In genomic region chr13:72120467-72120866, GRCm38 (mm10) we compare ENCODE assay signal across 18 mouse cellular contexts.
A peak's percentile ranks its signal among the peaks of the same experiment; 100 is the strongest.
DNase-seq lines count a peak whose midpoint lies in the region; ATAC-seq and TF ChIP-seq lines count a peak whose summit lies in the region.
"Had no signal": no experiment of that assay in that cellular context is flagged by ENCODE, and none has a peak within 500 bp of the region (broad histone marks: within the 10 kb centered on the region; RNA-seq: fewer than 3 reads in every experiment).

No protein-coding gene starts in this region.

- 0 out of 2 replicates have a peak overlapping the region, but pooled peaks have one; percentile 14 for H3K4me2 ChIP-seq in heart, embryonic 12.5 days
- peak overlapping the region; percentile 9; the same call in 1 of the 2 replicates for H3K4me2 ChIP-seq in midbrain, embryonic 14.5 days (ENCODE audit: low read length)
- H3K4me2 ChIP-seq: embryonic facial prominence, embryonic 15.5 days; forebrain, embryonic 13.5 days; lung, embryonic 15.5 days had no signal

- DNase-seq in heart, adult 9 months (ENCODE audit: low spot score in 2 of 2): no peak
- no peak for DNase-seq in midbrain, embryonic 14.5 days
- no peak for DNase-seq in left cerebral cortex, adult 2 months (ENCODE audit: extremely low spot score in 1 of 2, low spot score in 2 of 2)
- no peak for DNase-seq in cerebellum, adult 8-10 months
- DNase-seq: cerebellum, adult 11 months; gastrocnemius, adult 2 months; heart, postnatal 4 days; kidney, postnatal 10 days; layer of hippocampus, adult 9-11 months; liver; right cerebral cortex, postnatal 14 days had no signal

- no peak overlapping the region for H3K27ac ChIP-seq in heart, embryonic 12.5 days (ENCODE audit: poor library complexity, severe bottlenecking)
- no peak overlapping the region for H3K27ac ChIP-seq in midbrain, embryonic 14.5 days (replicated peaks; ENCODE audit: low read depth, low read length)
- no peak overlapping the region for H3K27ac ChIP-seq in left cerebral cortex, adult 2 months
- H3K27ac ChIP-seq: embryonic facial prominence, embryonic 15.5 days; forebrain, embryonic 13.5 days; gastrocnemius, adult 2 months; lung, embryonic 15.5 days had no signal

- no peaks in the 10 kb centered on the region for H3K9me3 ChIP-seq in heart, embryonic 12.5 days (replicated peaks)
- H3K9me3 ChIP-seq in megakaryocyte, embryonic 14.5 days: peaks cover 54% of the 10 kb centered on the region
- no peaks in the 10 kb centered on the region for H3K9me3 ChIP-seq in midbrain, embryonic 14.5 days (ENCODE audit: control insufficient read depth, low read length)
- H3K9me3 ChIP-seq: embryonic facial prominence, embryonic 15.5 days; forebrain, embryonic 13.5 days; lung, embryonic 15.5 days had no signal

- H3K4me3 ChIP-seq in heart, embryonic 12.5 days: no peak overlapping the region
- H3K4me3 ChIP-seq in megakaryocyte, embryonic 14.5 days (replicated peaks): peak overlapping the region; percentile 87
- H3K4me3 ChIP-seq in midbrain, embryonic 14.5 days (replicated peaks; ENCODE audit: low read depth, low read length): no peak overlapping the region
- no peak overlapping the region for H3K4me3 ChIP-seq in left cerebral cortex, adult 2 months
- H3K4me3 ChIP-seq: embryonic facial prominence, embryonic 15.5 days; forebrain, embryonic 13.5 days; gastrocnemius, adult 2 months; lung, embryonic 15.5 days had no signal

- TF ChIP-seq CTCF in left cerebral cortex, adult 2 months (IDR thresholded peaks at IDR 0.05): no peak

- ATAC-seq in heart, embryonic 12.5 days (ENCODE audit: insufficient number of reproducible peaks, low FRiP score): no peak
- no peak for ATAC-seq in megakaryocyte, adult 5-6 weeks (ENCODE audit: poor library complexity, severe bottlenecking)
- ATAC-seq in common myeloid progenitor, adult 5-6 weeks (replicated peaks; ENCODE audit: low read depth, poor library complexity, severe bottlenecking): peak; percentile 11; the same call in 1 of the 2 replicates
- 0 out of 2 replicates have a peak, but pooled peaks have one; percentile 13 for ATAC-seq in midbrain, embryonic 14.5 days (ENCODE audit: low FRiP score, low TSS enrichment)

- peaks cover 27% of the 10 kb centered on the region for H3K4me1 ChIP-seq in heart, embryonic 12.5 days (replicated peaks)
- no peaks in the 10 kb centered on the region for H3K4me1 ChIP-seq in megakaryocyte, embryonic 14.5 days
- H3K4me1 ChIP-seq in midbrain, embryonic 14.5 days (ENCODE audit: control insufficient read depth, insufficient read depth, low read length): peaks cover 33% of the 10 kb centered on the region
- H3K4me1 ChIP-seq: lung, embryonic 15.5 days had no signal

- H3K27me3 ChIP-seq in heart, embryonic 12.5 days (replicated peaks): peaks cover 5% of the 10 kb centered on the region
- H3K27me3 ChIP-seq in megakaryocyte, embryonic 14.5 days (replicated peaks): no peaks in the 10 kb centered on the region
- no peaks in the 10 kb centered on the region; the same call in 1 of the 2 replicates for H3K27me3 ChIP-seq in midbrain, embryonic 14.5 days (ENCODE audit: control insufficient read depth, insufficient read depth, low read length)
- H3K27me3 ChIP-seq: lung, embryonic 15.5 days had no signal

- no peaks in the 10 kb centered on the region for H3K36me3 ChIP-seq in heart, embryonic 12.5 days
- no peaks in the 10 kb centered on the region for H3K36me3 ChIP-seq in megakaryocyte, embryonic 14.5 days (replicated peaks; ENCODE audit: low read length)
- no peaks in the 10 kb centered on the region for H3K36me3 ChIP-seq in midbrain, embryonic 14.5 days (ENCODE audit: control insufficient read depth, insufficient read depth, low read length)
- H3K36me3 ChIP-seq: embryonic facial prominence, embryonic 15.5 days; lung, embryonic 15.5 days had no signal

- no peak overlapping the region for H3K9ac ChIP-seq in heart, embryonic 12.5 days
- H3K9ac ChIP-seq in midbrain, embryonic 14.5 days (replicated peaks; ENCODE audit: low read length): no peak overlapping the region
- H3K9ac ChIP-seq: embryonic facial prominence, embryonic 15.5 days; forebrain, embryonic 13.5 days; lung, embryonic 15.5 days had no signal

- intact Hi-C loops in left cerebral cortex, adult 2 months (cut with DNase I): no loop called here

- 33% methylated on average over 7 of the region's 7 CpGs for WGBS in heart, embryonic 12.5 days
- 8% methylated on average over 7 of the region's 7 CpGs for WGBS in midbrain, embryonic 14.5 days

Comparison
In these comparisons a context has a peak if more than half of its experiments do, and no peak if none do; other contexts are left out.
1. ATAC-seq: peak in common myeloid progenitor, adult 5-6 weeks (single experiment) and midbrain, embryonic 14.5 days (single experiment); none in heart, embryonic 12.5 days (single experiment) and megakaryocyte, adult 5-6 weeks (single experiment).